Mouse (Mus musculus) liver, embryonic 13.5 days (tissue): ENCODE data around the gene P2rx3. TPM values are rescaled to one million over a fixed set of nuclear protein-coding genes. Genes with fewer than 3 reads are reported as not detected.

Experiments
- ATAC-seq: fragments of 200-750 bp; cut with Nextera tagmentation; 2 replicates; pipeline ENCODE4 v1.8.0; 2017; ENCODE audit warnings: low read depth, mild to moderate bottlenecking, moderate number of reproducible peaks, moderate library complexity
- DNase-seq: peaks from one replicate; pipeline ENCODE4 v3.0.0; 2022
- H3K27ac ChIP-seq: fragments of 300-500 bp; sonication (generic); 2 replicates; pipeline ENCODE4 v1.5.1; 2015; ENCODE audit warnings: moderate library complexity, mild to moderate bottlenecking, inconsistent platforms
- H3K27me3 ChIP-seq: fragments of 300-500 bp; sonication (generic); 2 replicates; pipeline ENCODE4 v1.6.1; 2015; ENCODE audit warnings: mild to moderate bottlenecking, inconsistent platforms
- H3K36me3 ChIP-seq: fragments of 300-500 bp; sonication (generic); 2 replicates; pipeline ENCODE4 v1.6.1; 2015; ENCODE audit warnings: mild to moderate bottlenecking, inconsistent platforms
- H3K4me1 ChIP-seq: fragments of 300-500 bp; sonication (generic); replicated peaks from 2 replicates; pipeline ENCODE4 v1.6.1; 2015; ENCODE audit warnings: inconsistent platforms
- H3K4me2 ChIP-seq: fragments of 300-500 bp; sonication (generic); 2 replicates; pipeline ENCODE4 v1.6.1; 2015; ENCODE audit warnings: inconsistent platforms, mild to moderate bottlenecking, moderate library complexity
- H3K4me3 ChIP-seq: fragments of 300-500 bp; sonication (generic); replicated peaks from 2 replicates; pipeline ENCODE4 v1.5.1; 2015; ENCODE audit warnings: mild to moderate bottlenecking, inconsistent platforms
- H3K9ac ChIP-seq: fragments of 300-500 bp; sonication (generic); 2 replicates; pipeline ENCODE4 v1.6.1; 2015; ENCODE audit warnings: mild to moderate bottlenecking, inconsistent platforms
- H3K9me3 ChIP-seq: fragments of 300-500 bp; sonication (generic); replicated peaks from 2 replicates; pipeline ENCODE4 v1.6.1; 2016; ENCODE audit warnings: inconsistent platforms
- WGBS: fragments of 180-500 bp; shearing (Covaris S2); methylation state at CpG from one replicate; pipeline ENCODE4 v1.1.7; 2015; ENCODE audit not compliant: insufficient replicate concordance; 5-methylcytosine and 5-hydroxymethylcytosine counted together
- polyA plus RNA-seq: library from polyadenylated mRNA; unstranded; fragments of >200 nt; fragmentation: Nextera tagmentation; extraction: Ambion mirVana; gene quantifications from 2 replicates; pipeline ENCODE4 v1.2.1, GENCODE M21; 2015

Gene P2rx3
- polyA plus RNA-seq, 1 experiment from 2014 or later = 0.23 TPM

GRCm38 (mm10) chr2:85012679-85013078, 24.6 kb downstream of the P2rx3 start:
- Histone ChIP-seq H3K9me3 (no peaks in the 10 kb centered on the region), H3K36me3 (no peaks in the 10 kb centered on the region), H3K9ac (peak overlapping the region; percentile 65), H3K27ac (peak overlapping the region; percentile 95), H3K27me3 (no peaks in the 10 kb centered on the region), H3K4me2 (peak overlapping the region; percentile 66), H3K4me3 (peak overlapping the region; percentile 41), H3K4me1 (peaks cover 71% of the 10 kb centered on the region)
- DNase-seq (peak; percentile 47), ATAC-seq (peak; percentile 64)
- WGBS = 36% methylated on average over 14 of the region's 14 CpGs

GRCm38 (mm10) chr2:85011906-85012604, 25.2 kb downstream of the P2rx3 start:
- peaks cover 78% of the 10 kb centered on the region for H3K4me1 ChIP-seq
- peak overlapping the region; percentile 66 for H3K4me2 ChIP-seq

GRCm38 (mm10) chr2:85009212-85009611, 28.1 kb downstream of the P2rx3 start:
- no peaks in the 10 kb centered on the region for H3K9me3 ChIP-seq
- no peak overlapping the region for H3K9ac ChIP-seq
- WGBS = 52% methylated on average over 2 of the region's 2 CpGs
- H3K4me3 ChIP-seq = no peak overlapping the region
- H3K36me3 ChIP-seq = no peaks in the 10 kb centered on the region
- H3K4me2 ChIP-seq = no peak overlapping the region
- ATAC-seq = no peak
- no peak for DNase-seq
- peaks cover 72% of the 10 kb centered on the region for H3K4me1 ChIP-seq
- H3K27me3 ChIP-seq = peaks cover 6% of the 10 kb centered on the region; the same call in 1 of the 2 replicates
- peak overlapping the region; percentile 95 for H3K27ac ChIP-seq

More at GRCm38 (mm10) chr2:85011906-85012604, 25.2 kb downstream of the P2rx3 start:
- DNase-seq = peak; percentile 85
- peak overlapping the region; percentile 41 for H3K4me3 ChIP-seq
- H3K27me3 ChIP-seq = no peaks in the 10 kb centered on the region
- ATAC-seq = peak; percentile 99
- H3K9ac ChIP-seq = peak overlapping the region; percentile 65
- peak overlapping the region; percentile 95 for H3K27ac ChIP-seq
- 29% methylated on average over 9 of the region's 9 CpGs for WGBS
- no peaks in the 10 kb centered on the region for H3K36me3 ChIP-seq
- no peaks in the 10 kb centered on the region for H3K9me3 ChIP-seq

GRCm38 (mm10) chr2:85007729-85008128, 29.5 kb downstream of the P2rx3 start:
- H3K9me3 ChIP-seq = no peaks in the 10 kb centered on the region
- no peaks in the 10 kb centered on the region for H3K36me3 ChIP-seq
- no peak overlapping the region for H3K4me2 ChIP-seq
- H3K9ac ChIP-seq = no peak overlapping the region
- 20% methylated on average over 4 of the region's 4 CpGs for WGBS
- H3K4me1 ChIP-seq = peaks cover 58% of the 10 kb centered on the region
- H3K27ac ChIP-seq = no peak overlapping the region
- H3K27me3 ChIP-seq = peaks cover 6% of the 10 kb centered on the region; the same call in 1 of the 2 replicates
- no peak overlapping the region for H3K4me3 ChIP-seq
- ATAC-seq (no peak), DNase-seq (peak; percentile 27)

GRCm38 (mm10) chr2:85006600-85006999, 30.7 kb downstream of the P2rx3 start:
- ATAC-seq = no peak

GRCm38 (mm10) chr2:85004341-85004740, 32.9 kb downstream of the P2rx3 start:
- Histone ChIP-seq H3K4me3 (no peak overlapping the region), H3K9ac (no peak overlapping the region), H3K27ac (no peak overlapping the region), H3K36me3 (no peaks in the 10 kb centered on the region), H3K4me1 (peaks cover 47% of the 10 kb centered on the region), H3K27me3 (peaks cover 6% of the 10 kb centered on the region; the same call in 1 of the 2 replicates), H3K4me2 (no peak overlapping the region), H3K9me3 (no peaks in the 10 kb centered on the region)
- 70% methylated on average over 4 of the region's 4 CpGs for WGBS
- DNase-seq (no peak), ATAC-seq (no peak)

More at GRCm38 (mm10) chr2:85006600-85006999, 30.7 kb downstream of the P2rx3 start:
- Histone ChIP-seq H3K27me3 (peaks cover 6% of the 10 kb centered on the region; the same call in 1 of the 2 replicates), H3K4me3 (no peak overlapping the region), H3K4me1 (peaks cover 49% of the 10 kb centered on the region), H3K36me3 (no peaks in the 10 kb centered on the region), H3K4me2 (no peak overlapping the region), H3K27ac (no peak overlapping the region), H3K9ac (no peak overlapping the region), H3K9me3 (no peaks in the 10 kb centered on the region)
- WGBS = 74% methylated on average over 7 of the region's 7 CpGs
- DNase-seq = no peak

GRCm38 (mm10) chr2:85002575-85002974, 34.7 kb downstream of the P2rx3 start:
- no peak for DNase-seq
- H3K27ac ChIP-seq = no peak overlapping the region
- peaks cover 37% of the 10 kb centered on the region for H3K4me1 ChIP-seq
- H3K36me3 ChIP-seq = no peaks in the 10 kb centered on the region
- no peak overlapping the region for H3K4me2 ChIP-seq
- no peak overlapping the region for H3K4me3 ChIP-seq
- H3K9me3 ChIP-seq = no peaks in the 10 kb centered on the region
- H3K9ac ChIP-seq = no peak overlapping the region
- 82% methylated on average over 8 of the region's 8 CpGs for WGBS
- ATAC-seq = no peak
- peaks cover 6% of the 10 kb centered on the region; the same call in 1 of the 2 replicates for H3K27me3 ChIP-seq

GRCm38 (mm10) chr2:85001497-85001896, 35.8 kb downstream of the P2rx3 start:
- ATAC-seq (no peak), DNase-seq (no peak)
- 66% methylated on average over 13 of the region's 13 CpGs for WGBS
- Histone ChIP-seq H3K9me3 (no peaks in the 10 kb centered on the region), H3K4me2 (no peak overlapping the region), H3K9ac (no peak overlapping the region), H3K27me3 (peaks cover 6% of the 10 kb centered on the region; the same call in 1 of the 2 replicates), H3K27ac (no peak overlapping the region), H3K36me3 (no peaks in the 10 kb centered on the region), H3K4me1 (peaks cover 36% of the 10 kb centered on the region), H3K4me3 (no peak overlapping the region)

GRCm38 (mm10) chr2:84999486-85000181, 37.6 kb downstream of the P2rx3 start:
- no peaks in the 10 kb centered on the region for H3K9me3 ChIP-seq
- H3K27ac ChIP-seq = peak overlapping the region; percentile 20
- peaks cover 11% of the 10 kb centered on the region; the same call in 1 of the 2 replicates for H3K27me3 ChIP-seq
- no peaks in the 10 kb centered on the region for H3K36me3 ChIP-seq
- peak overlapping the region; percentile 4; the same call in 1 of the 2 replicates for H3K4me2 ChIP-seq
- peak overlapping the region; percentile 19; the same call in 1 of the 2 replicates for H3K9ac ChIP-seq
- no peak for DNase-seq
- 64% methylated on average over 3 of the region's 3 CpGs for WGBS
- peak; percentile 68 for ATAC-seq
- H3K4me3 ChIP-seq = no peak overlapping the region
- H3K4me1 ChIP-seq = peaks cover 45% of the 10 kb centered on the region

- Histone ChIP-seq H3K4me3 (no peak overlapping the region), H3K4me2 (no peak overlapping the region), H3K27ac (no peak overlapping the region), H3K9ac (no peak overlapping the region), H3K9me3 (no peaks in the 10 kb centered on the region), H3K4me1 (peaks cover 42% of the 10 kb centered on the region), H3K36me3 (no peaks in the 10 kb centered on the region), H3K27me3 (peaks cover 22% of the 10 kb centered on the region; the same call in 1 of the 2 replicates)
- WGBS = 16% methylated on average over 2 of the region's 2 CpGs
- ATAC-seq (peak; percentile 68), DNase-seq (no peak)
Observed at GRCm38 (mm10) chr2:84996376-84996775, 40.9 kb downstream of the P2rx3 start.

- no peak for ATAC-seq
- Histone ChIP-seq H3K9ac (no peak within 1 kb of the TSS), H3K27me3 (peaks cover 49% of the 10 kb centered on the region), H3K36me3 (no peaks in the 10 kb centered on the region), H3K4me1 (0 out of 2 replicates have a peak, but pooled peaks cover 4% of the 10 kb centered on the region), H3K4me2 (no peak within 1 kb of the TSS), H3K27ac (no peak within 1 kb of the TSS), H3K9me3 (no peaks in the 10 kb centered on the region), H3K4me3 (no peak within 1 kb of the TSS)
- WGBS = 9% methylated on average over 1 of the region's 1 CpGs
- no peak for DNase-seq
Observed at GRCm38 (mm10) chr2:84987930-84988329, 49.3 kb downstream of the P2rx3 start, which contains the start of gene Prg3. Prg3 (plus strand) TSS chr2:84988215.
